Mouse (Mus musculus) heart, postnatal 0 days (tissue): ENCODE measurements at regions not wholly inside any gene's neighbourhood (a gene's known extent, or its start where the extent isn't known, plus 50 kb on each side); places are given as distances from the start of the nearest gene placed in this dataset.
"Not testable (repeated sequence)": the region's sequence is repeated elsewhere in the genome, so short reads cannot be mapped to it uniquely, and the experiment has no call there.

Source experiments
- CTCF ChIP-seq: IDR thresholded peaks from 2 replicates; pipeline ENCODE4 v1.5.1; 2016; ENCODE audit warnings: antibody characterized with exemption, control low read depth, low read depth
- EP300 ChIP-seq: IDR thresholded peaks from 2 replicates; pipeline ENCODE4 v1.6.1; 2016; ENCODE audit warnings: antibody characterized with exemption, low read depth

DNA sequence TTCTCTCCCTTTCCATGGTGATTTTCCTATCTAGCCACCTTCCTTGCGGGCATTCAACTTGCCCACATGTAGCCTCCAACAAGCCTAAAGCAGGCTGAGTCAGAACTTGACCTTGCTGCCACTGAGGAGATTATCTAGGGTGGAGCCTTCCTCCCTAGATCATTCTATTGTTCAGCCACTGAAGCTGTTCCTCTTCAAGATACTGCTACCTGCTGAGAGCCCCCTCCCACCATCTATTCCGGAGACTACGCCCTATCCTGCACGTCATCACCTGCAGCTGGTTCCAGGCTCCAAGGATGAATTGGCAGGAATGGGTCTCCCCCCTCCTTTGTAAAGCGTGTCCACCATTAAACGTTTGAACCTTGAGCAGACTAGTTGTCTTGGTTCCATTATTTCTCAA is 122.9 kb downstream of the Mmrn1 start:
- TF ChIP-seq CTCF, EP300: not testable (repeated sequence)
